Mouse (Mus musculus) adrenal gland (tissue): ENCODE measurements around the gene Olfr317.
"Not testable (repeated sequence)": the region's sequence is repeated elsewhere in the genome, so short reads cannot be mapped to it uniquely, and the experiment has no call there.

Source experiments
- intact Hi-C: fragments of 180-260 bp; cut with DNase I; formaldehyde crosslinking; loops from one replicate; pipeline ENCODE4 v1.15.1; 2025
- long read RNA-seq, 2 experiments: library from polyadenylated mRNA; unstranded; transcript quantifications; one replicate each; pipeline ENCODE4 v2.0.0; 2020; ENCODE audit warnings: borderline replicate concordance in 1 of 2; ENCODE audit not compliant: insufficient replicate concordance in 1 of 2

Gene Olfr317
- long read RNA-seq, experiment 1, result 0 reads
- long read RNA-seq, experiment 2, result 0 reads

DNA sequence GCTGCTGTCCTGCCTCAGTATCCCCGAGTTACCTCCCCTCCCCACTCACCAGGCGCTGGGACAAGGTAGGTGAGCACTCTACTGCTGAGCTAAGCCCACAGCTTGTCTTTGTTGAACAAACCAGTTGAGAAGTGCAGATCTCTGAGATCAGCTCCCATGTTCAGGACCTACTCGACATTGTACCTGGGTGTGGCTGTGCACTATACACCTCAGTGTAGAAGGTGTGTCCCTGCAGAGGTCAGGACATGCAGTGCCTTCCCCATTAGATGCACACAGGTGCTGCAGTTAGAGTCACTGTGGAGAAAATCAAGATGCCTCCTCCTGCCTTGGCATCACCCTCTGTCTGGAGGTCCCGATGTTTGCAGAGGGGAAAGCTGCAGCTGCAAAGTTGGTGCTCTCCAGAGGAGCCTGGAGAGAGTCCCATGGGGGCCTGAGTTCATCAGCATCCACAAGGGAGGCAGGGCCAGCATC, at the start of gene Olfr317:
TSS of gene Olfr317 (minus strand) at position 421 of the 471 bp plus-strand sequence.
- intact Hi-C loops, result no loop called here

DNA sequence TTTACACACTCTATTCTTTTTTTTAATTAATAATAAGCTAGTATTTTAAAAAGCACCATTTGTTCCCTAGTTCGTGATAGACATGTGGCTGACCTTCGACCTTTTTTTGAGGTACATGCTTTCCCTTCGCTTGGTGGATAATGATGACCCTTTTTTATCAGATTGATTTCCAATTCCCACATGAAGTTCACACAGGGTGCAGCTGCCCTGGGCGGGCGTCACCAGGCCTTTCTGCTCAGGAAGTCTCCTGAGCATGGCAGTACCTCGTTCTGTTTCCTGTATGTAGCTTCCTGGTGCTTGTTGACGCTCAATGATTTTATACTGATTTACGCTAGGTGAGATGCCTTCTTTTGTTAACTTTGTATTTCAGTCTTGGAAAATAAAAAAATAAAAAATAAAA, 49.3 kb upstream of the Olfr317 start:
- intact Hi-C loops, result no loop called here

DNA sequence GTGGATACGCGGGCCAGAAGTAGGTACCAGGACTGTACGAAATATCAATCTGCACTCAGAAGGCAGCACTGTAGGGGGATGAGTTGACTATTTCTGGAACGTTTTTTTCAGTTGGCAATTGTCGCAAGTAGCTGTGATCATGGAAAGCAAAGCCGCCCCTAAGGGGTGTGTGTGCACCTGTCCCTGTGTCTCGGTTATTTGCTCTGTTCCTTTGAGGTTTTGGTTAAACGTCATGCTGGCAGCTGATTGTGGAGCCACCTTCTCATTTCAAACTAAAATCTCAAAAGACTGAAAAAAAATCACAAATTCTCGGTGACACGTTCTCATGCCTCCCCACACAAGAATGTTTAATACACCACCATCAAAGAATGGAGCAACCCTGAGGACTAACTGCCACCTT, 48.6 kb upstream of the Olfr317 start:
- intact Hi-C loops, result no loop called here

DNA sequence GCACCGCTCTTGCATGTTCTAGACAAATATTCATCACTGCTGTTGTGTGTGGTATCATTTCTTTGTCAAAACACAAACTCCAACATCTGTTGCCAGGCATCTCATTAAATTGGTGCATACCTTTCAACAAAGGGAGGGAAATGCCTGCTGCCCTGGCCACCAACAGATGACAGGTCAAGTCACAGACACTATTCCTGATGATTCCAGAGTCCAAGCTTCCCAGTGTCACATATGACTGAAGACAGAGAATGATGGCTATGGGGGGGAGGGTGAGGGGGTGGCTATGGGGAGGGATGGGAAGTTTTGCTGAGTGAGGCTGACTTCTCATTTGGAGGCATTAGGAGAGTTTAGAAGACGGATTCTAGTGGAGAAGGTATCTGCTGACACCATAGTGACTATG, 45.2 kb upstream of the Olfr317 start:
- intact Hi-C loops, result no loop called here

- intact Hi-C loops, result no loop called here
Measured at GRCm38 (mm10) chr11:58782480-58783089, 43.6 kb upstream of the Olfr317 start, which contains the start of gene Olfr314. Olfr314 (plus strand) TSS chr11:58782952.

DNA sequence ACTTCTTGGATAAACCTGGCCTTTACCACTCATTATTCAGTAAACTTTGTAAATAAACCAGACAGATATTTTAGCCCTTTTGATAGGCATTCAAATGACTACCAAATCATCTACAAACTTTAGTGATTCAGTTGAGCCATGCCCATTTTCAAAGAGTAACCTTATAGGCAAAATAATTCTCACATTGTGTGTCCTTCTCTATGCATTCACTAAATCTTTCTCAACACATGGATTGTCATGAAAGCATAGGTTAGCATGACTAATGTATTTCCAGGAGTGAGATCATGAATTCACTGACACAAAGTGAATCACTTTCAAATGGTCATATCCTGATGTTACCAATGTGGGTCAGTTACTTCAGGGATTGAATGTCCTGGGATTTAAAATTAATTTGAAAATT, 33.9 kb upstream of the Olfr317 start, which contains the start of gene Olfr315:
TSS of gene Olfr315 (plus strand) at position 301 of the 400 bp plus-strand sequence.
- intact Hi-C loops, result no loop called here

DNA sequence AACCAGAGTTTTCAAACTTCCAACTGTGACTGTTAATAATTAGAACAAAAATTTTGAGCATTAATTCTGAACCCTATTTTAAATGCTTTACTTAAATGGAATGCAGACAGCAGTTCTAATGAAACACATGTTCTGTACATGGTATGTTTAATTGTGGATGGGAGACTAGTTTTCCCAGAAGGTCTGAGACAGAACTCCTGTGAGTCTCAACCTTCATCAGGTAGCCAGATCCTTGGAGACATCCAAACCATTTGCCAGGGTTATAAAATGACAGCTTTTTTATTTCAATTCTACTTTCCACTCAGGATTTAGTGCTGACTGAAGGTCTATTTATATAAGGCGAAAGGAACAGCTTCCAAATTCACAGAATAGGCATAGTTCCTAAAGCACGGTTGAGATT, 13.4 kb upstream of the Olfr317 start, which contains the start of gene Olfr316:
TSS of gene Olfr316 (plus strand) at position 301 of the 400 bp plus-strand sequence.
- intact Hi-C loops, result no loop called here

- intact Hi-C loops, result not testable (repeated sequence)
Measured at GRCm38 (mm10) chr11:58751096-58751495, 12.1 kb upstream of the Olfr317 start.

GRCm38 (mm10) chr11:58733372-58733771, 5.6 kb downstream of the Olfr317 start:
- intact Hi-C loops, result no loop called here

- intact Hi-C loops, result not testable (repeated sequence)
Measured at GRCm38 (mm10) chr11:58727896-58728650, 10.9 kb downstream of the Olfr317 start.

DNA sequence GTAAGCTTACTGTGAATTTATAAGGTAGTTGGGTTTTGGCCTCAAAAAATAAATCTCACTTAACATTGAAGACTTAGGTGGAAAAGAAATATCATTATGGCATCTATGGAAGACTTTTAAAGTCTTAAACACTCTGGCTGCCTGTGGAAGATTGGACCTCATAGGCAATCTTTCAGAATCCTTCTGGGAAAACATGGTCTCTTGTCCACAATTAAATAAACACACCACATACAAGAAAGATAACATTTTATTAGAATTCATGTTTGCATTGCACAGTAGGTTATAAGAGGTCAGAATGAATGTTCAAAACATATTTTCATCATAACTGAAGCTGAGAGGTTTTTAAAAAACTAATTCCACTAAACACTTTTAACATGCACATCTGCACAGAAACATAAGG, 15.1 kb downstream of the Olfr317 start, which contains the start of gene Olfr318:
TSS of gene Olfr318 (minus strand) at position 101 of the 400 bp plus-strand sequence.
- intact Hi-C loops, result no loop called here

DNA sequence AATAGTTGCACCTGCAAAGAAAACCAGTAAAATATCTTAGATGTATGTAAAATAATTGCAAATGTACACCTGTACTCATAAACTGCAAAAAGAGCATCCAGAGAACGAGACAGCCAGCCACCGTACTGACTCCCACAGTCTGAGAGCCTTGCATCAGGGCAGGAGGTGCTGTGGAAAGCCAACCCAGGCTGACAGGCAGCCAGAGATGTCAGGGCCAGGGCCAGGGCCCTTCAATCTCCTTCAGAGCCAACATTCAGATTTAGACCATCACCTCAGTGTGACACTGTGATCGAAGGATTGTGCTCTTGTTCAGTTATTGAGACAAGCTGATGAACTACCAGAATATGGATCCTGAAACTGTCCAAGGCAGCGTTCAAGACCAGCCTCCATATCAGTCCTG, 19.3 kb downstream of the Olfr317 start:
- intact Hi-C loops, result no loop called here

GRCm38 (mm10) chr11:58717723-58718122, 21.3 kb downstream of the Olfr317 start:
- intact Hi-C loops, result not testable (repeated sequence)

DNA sequence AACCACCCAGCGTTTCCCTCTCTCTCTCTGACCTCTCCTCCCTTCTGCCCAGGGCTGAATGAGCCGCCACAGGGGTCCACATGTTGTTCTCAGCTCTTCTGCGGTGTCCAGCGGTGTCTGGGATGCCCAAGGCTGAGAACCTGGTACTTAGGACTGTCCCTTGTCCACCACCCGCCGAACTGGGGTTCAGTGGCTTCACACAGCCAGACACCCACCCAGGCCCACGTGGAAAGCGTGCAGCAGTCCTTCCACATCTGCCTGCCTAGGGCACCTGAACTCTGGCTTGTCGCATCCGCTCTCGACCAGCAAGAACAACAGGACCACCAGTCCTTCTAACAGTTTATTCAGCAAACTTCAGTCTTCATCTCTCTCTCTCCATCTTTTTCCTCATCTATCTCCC, 29.9 kb downstream of the Olfr317 start:
- intact Hi-C loops, result no loop called here

DNA sequence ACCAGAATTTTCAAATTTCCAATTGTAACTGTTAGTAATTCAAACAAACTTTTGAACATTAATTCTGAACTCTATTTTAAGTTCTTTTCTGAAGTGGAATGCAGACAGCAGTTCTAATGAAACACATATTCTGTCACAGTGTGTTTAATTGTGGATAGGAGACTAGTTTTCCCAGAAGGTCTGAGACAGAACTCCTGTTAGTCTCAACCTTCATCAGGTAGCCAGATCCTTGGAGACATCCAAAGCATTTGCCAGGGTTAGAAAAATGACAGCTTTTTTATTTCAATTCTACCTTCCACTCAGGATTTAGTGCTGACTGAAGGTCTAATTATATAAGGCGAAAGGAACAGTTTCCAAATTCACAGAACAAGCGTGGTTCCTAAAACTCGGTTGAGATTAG, 40.1 kb downstream of the Olfr317 start, which contains the start of gene Olfr319:
TSS of gene Olfr319 (plus strand) at position 301 of the 400 bp plus-strand sequence.
- intact Hi-C loops, result no loop called here
